9 mouse cellular contexts compared by ENCODE assay signal in the genomic region with DNA sequence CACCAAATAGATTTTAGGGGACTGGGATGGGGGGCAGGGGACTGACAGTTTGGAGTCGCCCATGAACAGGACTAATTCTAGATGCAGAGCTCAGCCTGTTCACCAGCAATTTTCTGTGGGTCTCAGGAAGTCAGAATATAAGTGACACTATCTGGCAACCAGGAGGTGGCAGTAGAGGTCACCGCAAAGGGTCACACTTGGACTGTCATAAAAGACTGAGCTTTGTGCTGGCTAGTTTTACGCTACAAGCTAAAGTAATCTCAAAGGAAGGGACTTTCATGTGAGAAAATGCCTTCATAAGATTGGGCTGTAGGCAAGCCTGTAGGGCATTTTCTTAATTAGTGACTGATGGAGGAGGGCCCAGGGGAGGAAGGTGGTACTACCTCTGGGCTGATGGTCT. TPM values are rescaled to one million over a fixed set of nuclear protein-coding genes. Genes with fewer than 3 reads are reported as not detected.
DNase-seq lines count a peak whose midpoint lies in the region; ATAC-seq and TF ChIP-seq lines count a peak whose summit lies in the region.
"Had no signal": no experiment of that assay in that cellular context is flagged by ENCODE, and none has a peak within 500 bp of the region (broad histone marks: within the 10 kb centered on the region; RNA-seq: fewer than 3 reads in every experiment).

No protein-coding gene starts in this region.

- 25% methylated on average over 3 of the region's 3 CpGs for WGBS in forebrain, embryonic 14.5 days
- 35% methylated on average over 3 of the region's 3 CpGs for WGBS in forebrain, embryonic 15.5 days
- WGBS in lung, postnatal 0 days = 29% methylated on average over 3 of the region's 3 CpGs

- H3K27ac ChIP-seq in forebrain, embryonic 14.5 days (ENCODE audit: low read depth, low read length) = no peak overlapping the region
- no peak overlapping the region for H3K27ac ChIP-seq in forebrain, embryonic 15.5 days (replicated peaks)
- no peak overlapping the region for H3K27ac ChIP-seq in lung, postnatal 0 days (ENCODE audit: low read length)
- H3K27ac ChIP-seq: limb, embryonic 12.5 days had no signal

- TF ChIP-seq CTCF in lung, postnatal 0 days (IDR thresholded peaks at IDR 0.05) = peak; percentile 82

- H3K36me3 ChIP-seq in forebrain, embryonic 14.5 days (ENCODE audit: control insufficient read depth, insufficient read depth, low read length) = no peaks in the 10 kb centered on the region
- H3K36me3 ChIP-seq in forebrain, embryonic 15.5 days = no peaks in the 10 kb centered on the region
- H3K36me3 ChIP-seq in lung, postnatal 0 days (ENCODE audit: insufficient read depth, low read length) = no peaks in the 10 kb centered on the region
- H3K36me3 ChIP-seq: limb, embryonic 12.5 days had no signal

- no peak for TF ChIP-seq EP300 in lung, postnatal 0 days (IDR thresholded peaks at IDR 0.05)

- H3K9ac ChIP-seq in forebrain, embryonic 14.5 days (ENCODE audit: low read length) = no peak overlapping the region
- H3K9ac ChIP-seq in forebrain, embryonic 15.5 days (replicated peaks) = no peak overlapping the region
- H3K9ac ChIP-seq in lung, postnatal 0 days (replicated peaks; ENCODE audit: low read depth) = no peak overlapping the region
- H3K9ac ChIP-seq: limb, embryonic 12.5 days had no signal

- no peaks in the 10 kb centered on the region for H3K9me3 ChIP-seq in forebrain, embryonic 14.5 days (replicated peaks; ENCODE audit: control insufficient read depth, low read length)
- no peaks in the 10 kb centered on the region for H3K9me3 ChIP-seq in forebrain, embryonic 15.5 days
- no peaks in the 10 kb centered on the region for H3K9me3 ChIP-seq in lung, postnatal 0 days (ENCODE audit: low read length)
- H3K9me3 ChIP-seq: limb, embryonic 12.5 days had no signal

- peak; percentile 55 for DNase-seq in forebrain, embryonic 14.5 days (ENCODE audit: low spot score)
- DNase-seq in testis, postnatal 10 days (ENCODE audit: low spot score) = peak; percentile 76
- DNase-seq in testis, postnatal 14 days (ENCODE audit: low spot score) = no peak
- DNase-seq in lung, postnatal 0 days (ENCODE audit: low spot score) = peak; percentile 78
- DNase-seq in thymus, postnatal 36 days = peak; percentile 13 to 18

- ATAC-seq in forebrain, embryonic 14.5 days = no peak
- ATAC-seq in forebrain, embryonic 15.5 days (replicated peaks) = no peak
- ATAC-seq in common myeloid progenitor, adult 5-6 weeks (replicated peaks; ENCODE audit: low read depth, poor library complexity, severe bottlenecking) = peak; percentile 81
- ATAC-seq in hematopoietic stem cell, adult 5-6 weeks (replicated peaks in 1 of 2; ENCODE audit: insufficient read depth in 1 of 2, low FRiP score in 2 of 2, low TSS enrichment in 1 of 2, low read depth in 1 of 2, poor library complexity in 2 of 2, severe bottlenecking in 2 of 2) = peak; percentile 56 to 62; a peak in 2 of 4 replicates
- ATAC-seq in lung, postnatal 0 days = peak; percentile 57; the same call in 1 of the 2 replicates

- no peak overlapping the region for H3K4me3 ChIP-seq in forebrain, embryonic 14.5 days (ENCODE audit: low read depth, low read length)
- H3K4me3 ChIP-seq in forebrain, embryonic 15.5 days = no peak overlapping the region
- H3K4me3 ChIP-seq in lung, postnatal 0 days (ENCODE audit: low read depth, low read length) = no peak overlapping the region
- H3K4me3 ChIP-seq: limb, embryonic 12.5 days had no signal

- no peaks in the 10 kb centered on the region for H3K27me3 ChIP-seq in forebrain, embryonic 14.5 days (replicated peaks; ENCODE audit: control insufficient read depth, insufficient read depth, low read length)
- no peaks in the 10 kb centered on the region for H3K27me3 ChIP-seq in forebrain, embryonic 15.5 days
- no peaks in the 10 kb centered on the region for H3K27me3 ChIP-seq in lung, postnatal 0 days (replicated peaks; ENCODE audit: insufficient read depth, low read length)
- H3K27me3 ChIP-seq: limb, embryonic 12.5 days had no signal

- H3K4me2 ChIP-seq in forebrain, embryonic 14.5 days (ENCODE audit: low read length) = no peak overlapping the region
- H3K4me2 ChIP-seq in forebrain, embryonic 15.5 days (replicated peaks) = no peak overlapping the region
- no peak overlapping the region for H3K4me2 ChIP-seq in lung, postnatal 0 days (replicated peaks; ENCODE audit: low read depth, low read length)
- H3K4me2 ChIP-seq: limb, embryonic 12.5 days had no signal

- H3K4me1 ChIP-seq in forebrain, embryonic 14.5 days (ENCODE audit: control insufficient read depth, insufficient read depth, low read length) = no peaks in the 10 kb centered on the region
- H3K4me1 ChIP-seq in forebrain, embryonic 15.5 days = no peaks in the 10 kb centered on the region
- H3K4me1 ChIP-seq in lung, postnatal 0 days (ENCODE audit: insufficient read depth, low read depth, low read length) = no peaks in the 10 kb centered on the region

RNA-seq across cellular contexts. Expression of a gene that starts 17.8 kb away (rescaled TPM):
- polyA plus RNA-seq in forebrain, embryonic 14.5 days (2014; fragmentation: Nextera tagmentation; extraction: Ambion mirVana) = 2.3 and 4.9 TPM in 2 replicates
- 5.8 and 6.5 TPM in 2 replicates for polyA plus RNA-seq in forebrain, embryonic 15.5 days (2015; fragmentation: Nextera tagmentation; extraction: Ambion mirVana)
- not detected in 2 replicates for total RNA-seq in common myeloid progenitor, adult 5-6 weeks (2017)
- not detected in 2 replicates for total RNA-seq in hematopoietic stem cell, adult 5-6 weeks (2017)
- polyA plus RNA-seq in lung, postnatal 0 days (2015; fragmentation: Nextera tagmentation; extraction: Ambion mirVana) = 1.9 and 2.7 TPM in 2 replicates

Comparison
In these comparisons a context has a peak if more than half of its experiments do, and no peak if none do; other contexts are left out.
1. ATAC-seq: peak in common myeloid progenitor, adult 5-6 weeks (single experiment), hematopoietic stem cell, adult 5-6 weeks (2 of 2) and lung, postnatal 0 days (single experiment); none in forebrain, embryonic 14.5 days (single experiment) and forebrain, embryonic 15.5 days (single experiment).